8 mouse cellular contexts compared by ENCODE assay signal in the genomic region with DNA sequence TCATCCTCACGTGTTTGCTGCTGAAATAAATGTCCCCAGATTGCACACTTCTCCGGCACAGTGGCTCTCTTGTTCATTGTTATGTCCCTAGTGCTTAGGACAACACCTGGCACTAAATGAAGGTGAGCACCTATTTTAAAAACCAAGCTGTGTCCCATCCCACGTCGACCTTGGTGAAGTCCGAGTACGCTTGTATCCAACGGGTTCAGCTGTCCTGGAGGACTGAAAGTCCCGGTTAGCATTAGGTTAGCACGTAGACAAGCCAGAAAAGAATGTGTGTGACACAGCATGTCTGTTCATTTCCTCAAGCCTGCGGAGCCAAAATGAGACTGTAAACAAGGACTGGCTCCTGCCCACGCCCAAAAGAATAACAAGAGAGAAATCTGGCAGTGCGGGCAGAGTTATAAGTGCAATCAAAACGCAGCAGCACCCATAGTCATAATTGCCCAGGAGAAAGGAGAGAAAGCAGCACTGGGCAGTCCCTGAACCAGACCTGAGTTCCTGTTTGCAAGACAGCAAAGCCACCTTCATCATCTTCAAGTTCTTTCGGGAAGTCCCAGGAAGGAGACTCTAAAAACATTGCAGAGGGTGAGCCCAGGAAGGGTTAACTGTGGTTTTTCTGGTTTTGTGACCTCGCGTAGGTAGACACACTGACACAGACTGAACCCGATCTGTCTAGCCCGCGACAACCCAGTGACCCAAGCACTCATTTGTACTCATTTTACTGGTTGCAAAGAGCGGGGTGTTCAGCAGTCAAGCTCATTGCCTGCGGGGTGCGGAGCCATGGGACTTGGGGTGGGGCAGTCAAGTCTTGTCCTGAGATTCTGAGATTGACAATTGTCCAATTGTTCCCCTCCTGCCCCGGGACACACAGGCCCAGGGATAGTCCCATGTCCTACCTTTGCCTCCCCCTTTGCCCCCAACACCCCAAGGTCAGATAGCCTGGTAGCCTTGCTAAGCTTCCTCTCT. TPM values are rescaled to one million over a fixed set of nuclear protein-coding genes. Genes with fewer than 3 reads are reported as not detected.
DNase-seq lines count a peak whose midpoint lies in the region; ATAC-seq and TF ChIP-seq lines count a peak whose summit lies in the region.

A gene (minus strand): TSS at position 51 of the 969 bp plus-strand sequence.

- ATAC-seq in hindbrain, embryonic 14.5 days (ENCODE audit: low FRiP score) = no peak
- ATAC-seq in limb, embryonic 14.5 days (ENCODE audit: low FRiP score, low read depth) = no peak
- ATAC-seq in midbrain, embryonic 16.5 days = no peak

- no peak for TF ChIP-seq POLR2A in limb, embryonic 14.5 days (IDR thresholded peaks at IDR 0.05; ENCODE audit: borderline replicate concordance, extremely low read depth, insufficient read depth, insufficient read length)

- peak within 1 kb of the TSS; percentile 80 for H3K4me2 ChIP-seq in hindbrain, embryonic 14.5 days (replicated peaks)
- peak within 1 kb of the TSS; percentile 68 for H3K4me2 ChIP-seq in limb, embryonic 14.5 days (replicated peaks; ENCODE audit: low read depth, low read length, severe bottlenecking)
- peak within 1 kb of the TSS; percentile 90 for H3K4me2 ChIP-seq in midbrain, embryonic 16.5 days (ENCODE audit: low read length)

- no peaks in the 10 kb centered on the region for H3K36me3 ChIP-seq in hindbrain, embryonic 14.5 days (replicated peaks; ENCODE audit: control insufficient read depth, insufficient read depth)
- no peaks in the 10 kb centered on the region for H3K36me3 ChIP-seq in limb, embryonic 14.5 days (ENCODE audit: control insufficient read depth, insufficient read depth, low read length)
- no peaks in the 10 kb centered on the region for H3K36me3 ChIP-seq in midbrain, embryonic 16.5 days (ENCODE audit: control insufficient read depth, insufficient read depth, low read length)

- H3K4me3 ChIP-seq in hindbrain, embryonic 14.5 days (replicated peaks; ENCODE audit: low read length) = peak within 1 kb of the TSS; percentile 80
- peak within 1 kb of the TSS; percentile 97 for H3K4me3 ChIP-seq in limb, embryonic 14.5 days (replicated peaks; ENCODE audit: low read length)
- H3K4me3 ChIP-seq in midbrain, embryonic 16.5 days (ENCODE audit: low read depth, low read length) = peak within 1 kb of the TSS; percentile 94

- no peaks in the 10 kb centered on the region for H3K9me3 ChIP-seq in hindbrain, embryonic 14.5 days (ENCODE audit: control insufficient read depth, low read length)
- H3K9me3 ChIP-seq in limb, embryonic 14.5 days (ENCODE audit: control insufficient read depth, low read length) = no peaks in the 10 kb centered on the region
- no peaks in the 10 kb centered on the region for H3K9me3 ChIP-seq in midbrain, embryonic 16.5 days (replicated peaks; ENCODE audit: control insufficient read depth, low read length, poor library complexity, severe bottlenecking)

- DNase-seq in cerebellum, adult 9-11 months = peak; percentile 44
- no peak for DNase-seq in cerebellum, postnatal 25 days
- DNase-seq in adrenal gland, adult 8-10 months = no peak
- no peak for DNase-seq in gastrocnemius, adult 18-20 months (ENCODE audit: low spot score)
- no peak for DNase-seq in hindbrain, embryonic 14.5 days (ENCODE audit: low spot score)
- no peak for DNase-seq in limb, embryonic 14.5 days (ENCODE audit: low spot score)
- no peak for DNase-seq in spleen, postnatal 10 days (ENCODE audit: low spot score in 2 of 2)

- WGBS in hindbrain, embryonic 14.5 days = 86% methylated on average over 23 of the region's 23 CpGs
- 80% methylated on average over 23 of the region's 23 CpGs for WGBS in limb, embryonic 14.5 days
- 89% methylated on average over 23 of the region's 23 CpGs for WGBS in midbrain, embryonic 16.5 days

- H3K4me1 ChIP-seq in hindbrain, embryonic 14.5 days (replicated peaks; ENCODE audit: control insufficient read depth, insufficient read depth, low read length) = peaks cover 12% of the 10 kb centered on the region
- peaks cover 11% of the 10 kb centered on the region for H3K4me1 ChIP-seq in limb, embryonic 14.5 days (ENCODE audit: control insufficient read depth, insufficient read depth, low read length)
- H3K4me1 ChIP-seq in midbrain, embryonic 16.5 days (ENCODE audit: control insufficient read depth, insufficient read depth, low read length) = peaks cover 11% of the 10 kb centered on the region

- peak within 1 kb of the TSS; percentile 37 for H3K9ac ChIP-seq in hindbrain, embryonic 14.5 days
- H3K9ac ChIP-seq in limb, embryonic 14.5 days (ENCODE audit: low read depth, low read length, severe bottlenecking) = peak within 1 kb of the TSS; percentile 38; the same call in 1 of the 2 replicates
- no peak within 1 kb of the TSS; the same call in 1 of the 2 replicates for H3K9ac ChIP-seq in midbrain, embryonic 16.5 days (ENCODE audit: low read depth, low read length)

- peak within 1 kb of the TSS; percentile 87; the same call in 1 of the 2 replicates for H3K27ac ChIP-seq in hindbrain, embryonic 14.5 days
- H3K27ac ChIP-seq in limb, embryonic 14.5 days (replicated peaks; ENCODE audit: low read depth, low read length) = peak within 1 kb of the TSS; percentile 56; the same call in 1 of the 2 replicates
- H3K27ac ChIP-seq in midbrain, embryonic 16.5 days (ENCODE audit: low read length) = peak within 1 kb of the TSS; percentile 91

- no peaks in the 10 kb centered on the region for H3K27me3 ChIP-seq in hindbrain, embryonic 14.5 days (ENCODE audit: control insufficient read depth, insufficient read depth, low read length)
- no peaks in the 10 kb centered on the region for H3K27me3 ChIP-seq in limb, embryonic 14.5 days (ENCODE audit: control insufficient read depth, insufficient read depth, low read length)
- no peaks in the 10 kb centered on the region for H3K27me3 ChIP-seq in midbrain, embryonic 16.5 days (ENCODE audit: control insufficient read depth, insufficient read depth, low read depth, low read length)

RNA-seq across cellular contexts. Expression of the gene that starts here (rescaled TPM):
- 10 to 100 TPM; 76.5 to 88.9 (median 81.1) TPM for total RNA-seq in adrenal gland, adult 8-10 months (2022)
- total RNA-seq in gastrocnemius, adult 18-20 months (2021) = 10 to 100 TPM; 34.3 to 40.9 TPM
- 135 and 141 TPM in 2 replicates for polyA plus RNA-seq in hindbrain, embryonic 14.5 days (2014; fragmentation: Nextera tagmentation; extraction: Ambion mirVana)
- polyA plus RNA-seq in limb, embryonic 14.5 days (2012; rRNA removed) = 101 and 111 TPM in 2 replicates
- polyA plus RNA-seq in limb, embryonic 14.5 days (2014; fragmentation: Nextera tagmentation; extraction: Ambion mirVana) = 157 and 159 TPM in 2 replicates
- 114 and 132 TPM in 2 replicates for polyA plus RNA-seq in midbrain, embryonic 16.5 days (2015; fragmentation: Nextera tagmentation; extraction: Ambion mirVana)
